Mouse (Mus musculus): ENCODE data around the gene Gnat3.

DNA sequence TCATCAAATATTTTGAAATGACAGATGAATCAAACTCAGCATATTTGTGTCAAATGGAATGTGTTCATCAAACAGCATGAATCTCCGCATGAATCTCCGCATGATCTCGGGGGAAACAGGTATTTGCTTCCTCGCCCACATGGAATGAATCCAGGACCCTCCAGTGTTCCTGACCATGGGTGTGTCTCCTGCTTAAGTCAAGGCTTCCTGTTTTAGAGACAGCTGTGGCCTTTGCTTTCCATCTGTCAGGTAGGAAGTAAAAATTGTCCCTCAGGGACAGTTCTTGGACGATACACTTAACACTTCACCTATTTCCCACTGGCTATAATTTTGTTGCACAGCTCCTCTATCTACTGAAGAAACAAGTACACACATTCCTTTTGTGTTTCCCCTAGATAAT is 43.4 kb upstream of the Gnat3 start:
- TF ChIP-seq CTCF (IDR thresholded peaks at IDR 0.05; ENCODE audit: borderline replicate concordance, control insufficient read depth, extremely low read depth, insufficient read depth, low read length, poor library complexity) = no peak
- TF ChIP-seq POLR2A (IDR thresholded peaks at IDR 0.05; ENCODE audit: control insufficient read depth, extremely low read depth, insufficient read depth, low read length, poor library complexity) = no peak
